Mouse (Mus musculus) kidney, postnatal 0 days (tissue): ENCODE data around the gene Prkca. TPM values are rescaled to one million over a fixed set of nuclear protein-coding genes. Genes with fewer than 3 reads are reported as not detected.
A peak's percentile ranks its signal among the peaks of the same experiment; 100 is the strongest.

Source experiments
- ATAC-seq: fragments of 200-750 bp; cut with Nextera tagmentation; replicated peaks from 2 replicates; pipeline ENCODE4 v1.8.0; 2017; ENCODE audit warnings: low read depth, moderate number of reproducible peaks, moderate TSS enrichment, moderate library complexity; ENCODE audit not compliant: low FRiP score
- DNase-seq: peaks from one replicate; pipeline ENCODE4 v3.0.0-alpha.2; 2016; ENCODE audit warnings: low spot score
- H3K27ac ChIP-seq: fragments of 300-500 bp; sonication (generic); 2 replicates; pipeline ENCODE4 v1.5.1; 2014; ENCODE audit warnings: mild to moderate bottlenecking
- H3K27me3 ChIP-seq: fragments of 300-500 bp; sonication (generic); 2 replicates; pipeline ENCODE4 v1.6.1; 2014; ENCODE audit warnings: low read length, mixed read lengths; ENCODE audit not compliant: insufficient read depth
- H3K36me3 ChIP-seq: fragments of 300-500 bp; sonication (generic); 2 replicates; pipeline ENCODE4 v1.6.1; 2014; ENCODE audit warnings: low read length, mixed read lengths; ENCODE audit not compliant: insufficient read depth
- H3K4me1 ChIP-seq: fragments of 300-500 bp; sonication (generic); replicated peaks from 2 replicates; pipeline ENCODE4 v1.6.1; 2014; ENCODE audit warnings: antibody characterized with exemption, low read length, mixed read lengths; ENCODE audit not compliant: insufficient read depth
- H3K4me2 ChIP-seq: fragments of 300-500 bp; sonication (generic); 2 replicates; pipeline ENCODE4 v1.6.1; 2014; ENCODE audit warnings: mild to moderate bottlenecking, low read length, moderate library complexity, mixed read lengths
- H3K4me3 ChIP-seq: fragments of 300-500 bp; sonication (generic); replicated peaks from 2 replicates; pipeline ENCODE4 v1.5.1; 2014; ENCODE audit warnings: low read depth, low read length
- H3K9ac ChIP-seq: fragments of 300-500 bp; sonication (generic); 2 replicates; pipeline ENCODE4 v1.6.1; 2014; ENCODE audit warnings: low read depth, low read length
- H3K9me3 ChIP-seq: fragments of 300-500 bp; sonication (generic); replicated peaks from 2 replicates; pipeline ENCODE4 v1.6.1; 2016; ENCODE audit warnings: low read length, inconsistent platforms, mixed read lengths
- CTCF ChIP-seq: IDR thresholded peaks from 2 replicates; pipeline ENCODE4 v1.5.1; 2016; ENCODE audit warnings: antibody characterized with exemption, low read depth, mild to moderate bottlenecking, moderate library complexity
- WGBS: fragments of 180-500 bp; shearing (Covaris S2); extraction: QIAGEN DNeasy Blood & Tissue Kit; methylation state at CpG from one replicate; pipeline ENCODE4 v1.1.7; 2014; 5-methylcytosine and 5-hydroxymethylcytosine counted together
- polyA plus RNA-seq: library from polyadenylated mRNA; unstranded; fragments of >200 nt; fragmentation: Nextera tagmentation; extraction: Ambion mirVana; gene quantifications from 2 replicates; pipeline ENCODE4 v1.2.1, GENCODE M21; 2015

Gene Prkca
- polyA plus RNA-seq, 1 experiment from 2014 or later: 9.3 TPM

DNA sequence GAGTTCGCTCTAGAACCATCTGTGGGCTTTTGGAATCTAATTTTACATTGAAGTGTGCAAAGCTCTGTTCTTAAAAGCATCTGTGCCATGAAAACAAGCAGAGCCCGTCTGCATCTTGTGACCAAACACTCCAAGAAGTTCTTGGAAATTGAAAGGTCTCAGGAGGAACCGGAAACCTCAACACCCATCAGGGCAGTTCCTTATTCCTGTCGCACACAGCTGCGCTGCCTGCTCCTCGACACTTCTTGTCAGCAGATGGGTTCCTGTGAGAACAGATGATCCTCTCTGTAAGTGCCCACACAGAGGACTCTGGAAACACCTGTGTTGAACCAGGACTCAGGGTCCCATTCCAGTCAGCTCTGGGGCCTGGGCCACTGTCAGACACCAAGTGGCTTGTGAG, 120.6 kb downstream of the Prkca start:
- Histone ChIP-seq H3K4me2 (no peak overlapping the region), H3K9ac (no peak overlapping the region), H3K27ac (no peak overlapping the region), H3K36me3 (no peaks in the 10 kb centered on the region), H3K9me3 (no peaks in the 10 kb centered on the region), H3K27me3 (no peaks in the 10 kb centered on the region), H3K4me1 (peaks cover 20% of the 10 kb centered on the region), H3K4me3 (no peak overlapping the region)
- DNase-seq (no peak), ATAC-seq (no peak)
- no peak for TF ChIP-seq CTCF
- WGBS: 81% methylated on average over 6 of the region's 6 CpGs

DNA sequence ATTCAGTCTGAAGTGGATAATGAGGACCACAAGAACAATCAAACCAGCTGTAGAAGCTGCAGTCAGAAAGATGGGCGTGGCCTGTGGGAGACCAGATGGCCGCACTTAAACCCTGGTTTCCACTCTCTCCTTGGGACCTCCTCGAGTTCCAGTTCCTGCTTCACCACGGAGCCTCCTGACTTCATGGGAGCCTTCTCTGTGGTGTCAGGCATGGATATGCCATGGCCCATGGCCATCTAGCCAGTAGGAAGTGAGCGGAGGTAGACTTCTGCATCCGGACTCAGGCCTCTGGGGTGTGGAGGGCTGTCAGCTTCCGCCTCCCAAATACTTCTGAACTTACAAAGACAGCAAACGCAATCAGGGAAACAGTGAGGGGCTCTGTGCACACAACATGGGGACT, 121.1 kb downstream of the Prkca start:
- Histone ChIP-seq H3K9me3 (no peaks in the 10 kb centered on the region), H3K36me3 (no peaks in the 10 kb centered on the region), H3K27me3 (no peaks in the 10 kb centered on the region), H3K9ac (no peak overlapping the region), H3K4me3 (no peak overlapping the region), H3K4me1 (peaks cover 20% of the 10 kb centered on the region), H3K27ac (no peak overlapping the region), H3K4me2 (no peak overlapping the region)
- TF ChIP-seq CTCF: no peak
- WGBS: 77% methylated on average over 8 of the region's 8 CpGs
- ATAC-seq (no peak), DNase-seq (no peak)

DNA sequence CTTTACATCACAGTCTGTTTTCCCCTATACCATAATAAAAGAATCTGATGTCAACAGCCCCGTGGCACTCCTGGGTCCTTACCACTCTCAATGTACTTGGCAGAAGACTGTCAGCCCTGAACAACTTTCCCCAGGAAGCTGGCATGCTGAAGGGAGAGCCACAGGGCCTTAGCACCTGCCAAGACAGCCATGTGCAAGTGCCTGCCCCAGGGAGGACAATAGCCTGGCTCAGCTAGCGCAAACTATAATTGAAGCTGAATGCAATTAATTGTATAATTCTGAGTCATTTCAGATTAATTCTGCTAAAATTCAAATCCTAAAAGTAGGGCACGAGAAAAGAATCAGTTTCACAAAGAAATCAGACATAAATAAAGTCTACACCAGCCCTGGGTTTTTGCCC, 121.7 kb downstream of the Prkca start:
- Histone ChIP-seq H3K4me1 (peaks cover 22% of the 10 kb centered on the region), H3K9me3 (no peaks in the 10 kb centered on the region), H3K9ac (no peak overlapping the region), H3K36me3 (no peaks in the 10 kb centered on the region), H3K4me2 (no peak overlapping the region), H3K27ac (no peak overlapping the region), H3K4me3 (no peak overlapping the region), H3K27me3 (no peaks in the 10 kb centered on the region)
- no peak for DNase-seq
- WGBS: 90% methylated on average over 3 of the region's 3 CpGs
- TF ChIP-seq CTCF: no peak
- no peak for ATAC-seq

DNA sequence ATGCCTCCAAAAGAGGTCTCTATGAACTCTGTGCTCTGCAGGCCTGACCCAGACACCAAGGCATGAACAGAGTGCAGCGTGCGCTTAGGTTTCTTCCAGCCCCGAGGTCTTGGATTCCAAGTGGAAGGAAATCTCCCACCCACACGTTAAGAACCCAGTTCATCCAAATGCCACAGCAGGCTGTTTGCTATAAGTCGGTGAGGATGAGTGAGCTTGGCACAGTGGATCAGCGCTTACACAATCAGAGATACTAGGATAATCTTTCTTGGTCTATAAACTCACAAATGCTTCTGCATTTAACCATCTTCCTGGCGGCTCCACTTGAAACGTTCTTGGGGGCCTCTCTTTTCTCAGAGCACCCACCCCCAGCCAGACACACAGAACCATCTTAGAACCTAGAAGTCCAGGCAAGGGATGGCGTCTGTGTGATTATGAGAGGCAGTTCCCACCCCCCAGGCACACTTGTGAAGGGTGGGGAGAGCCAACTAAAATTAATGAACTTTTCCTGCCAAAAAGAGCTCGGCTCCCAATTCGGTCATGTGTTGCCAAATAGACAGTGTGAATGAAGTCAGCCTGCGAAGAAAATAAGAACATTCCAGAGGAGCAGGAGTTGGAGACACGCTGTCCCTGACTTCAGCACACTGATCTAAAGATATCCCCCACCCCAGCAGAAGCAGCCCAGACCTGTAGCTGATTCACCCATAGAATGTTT, 122.4 kb downstream of the Prkca start:
- peak; percentile 55 for DNase-seq

DNA sequence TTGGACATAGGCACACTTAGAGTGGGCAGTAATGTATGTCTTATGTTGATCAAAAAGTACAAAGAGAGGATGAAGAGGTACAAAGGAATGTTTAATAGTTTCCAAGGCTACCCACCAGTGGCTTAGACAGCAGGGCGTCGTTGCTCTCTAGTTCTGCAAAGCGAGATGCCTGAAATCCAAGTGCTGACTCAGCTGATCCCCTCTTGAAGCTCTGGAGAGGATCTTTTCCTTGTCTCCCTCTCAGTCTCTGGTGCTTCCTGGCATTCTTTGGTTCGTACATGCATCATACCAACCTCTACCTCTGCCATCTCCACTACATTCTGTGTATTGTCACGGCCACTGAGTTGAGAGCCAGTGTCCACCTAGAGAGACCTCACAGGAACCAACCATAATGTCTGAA, 123.1 kb downstream of the Prkca start:
- DNase-seq (no peak), ATAC-seq (no peak)
- no peak for TF ChIP-seq CTCF
- WGBS: 89% methylated on average over 5 of the region's 5 CpGs
- Histone ChIP-seq H3K4me2 (no peak overlapping the region), H3K36me3 (no peaks in the 10 kb centered on the region), H3K27me3 (no peaks in the 10 kb centered on the region), H3K4me1 (peaks cover 32% of the 10 kb centered on the region), H3K27ac (no peak overlapping the region), H3K9me3 (no peaks in the 10 kb centered on the region), H3K9ac (no peak overlapping the region), H3K4me3 (no peak overlapping the region)

More for the DNA sequence above, 122.4 kb downstream of the Prkca start:
- ATAC-seq: no peak
- H3K9ac ChIP-seq: no peak overlapping the region
- H3K4me2 ChIP-seq: no peak overlapping the region
- H3K9me3 ChIP-seq: no peaks in the 10 kb centered on the region
- TF ChIP-seq CTCF: no peak
- 60% methylated on average over 13 of the region's 13 CpGs for WGBS
- H3K36me3 ChIP-seq: no peaks in the 10 kb centered on the region
- H3K27ac ChIP-seq: no peak overlapping the region
- no peaks in the 10 kb centered on the region for H3K27me3 ChIP-seq
- H3K4me3 ChIP-seq: no peak overlapping the region
- H3K4me1 ChIP-seq: peaks cover 25% of the 10 kb centered on the region

DNA sequence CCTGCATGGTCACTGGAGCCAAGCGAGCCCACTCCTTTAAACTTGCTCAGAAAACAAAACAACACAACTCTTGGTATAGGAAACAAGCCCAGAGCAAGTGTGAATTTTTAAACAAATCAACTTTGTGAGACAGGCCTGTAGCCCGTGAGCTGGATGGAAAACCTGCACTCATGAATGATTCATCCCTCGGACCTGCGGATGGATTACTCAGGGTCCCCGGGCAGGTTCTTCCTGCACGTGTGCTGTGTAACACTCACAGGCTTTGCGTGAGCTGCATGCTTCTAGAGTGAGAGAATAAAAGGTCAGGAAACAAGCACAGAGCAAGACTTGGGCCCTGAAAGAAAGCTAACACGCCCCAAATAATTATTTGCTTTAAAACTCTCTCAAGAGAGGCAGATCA, 126.7 kb downstream of the Prkca start:
- Histone ChIP-seq H3K4me1 (peaks cover 26% of the 10 kb centered on the region), H3K4me2 (no peak overlapping the region), H3K27ac (peak overlapping the region; percentile 31; the same call in 1 of the 2 replicates), H3K9ac (no peak overlapping the region), H3K4me3 (no peak overlapping the region), H3K27me3 (no peaks in the 10 kb centered on the region), H3K36me3 (no peaks in the 10 kb centered on the region), H3K9me3 (no peaks in the 10 kb centered on the region)
- no peak for TF ChIP-seq CTCF
- ATAC-seq (no peak), DNase-seq (no peak)
- 55% methylated on average over 8 of the region's 8 CpGs for WGBS

DNA sequence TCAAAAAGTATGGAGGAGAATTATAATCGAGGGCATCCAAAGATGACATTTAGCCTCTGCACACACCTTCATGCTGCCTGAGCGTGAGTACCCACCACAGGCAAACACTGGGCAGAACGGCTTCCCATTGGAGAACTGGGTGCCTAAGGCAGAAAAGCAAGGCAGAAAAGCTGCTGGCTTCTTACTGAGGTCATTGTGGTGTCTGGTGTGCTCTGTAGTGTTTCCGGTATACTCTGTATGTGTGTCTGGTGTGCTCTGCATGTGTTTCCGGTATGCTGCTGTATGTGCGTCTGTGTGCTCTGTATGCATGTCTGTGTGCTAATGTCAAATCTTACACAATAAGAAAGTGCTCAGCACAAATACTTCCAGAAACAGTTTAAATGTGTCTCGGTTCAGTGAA, 127.7 kb downstream of the Prkca start:
- no peaks in the 10 kb centered on the region for H3K9me3 ChIP-seq
- H3K4me3 ChIP-seq: no peak overlapping the region
- ATAC-seq (no peak), DNase-seq (no peak)
- H3K36me3 ChIP-seq: no peaks in the 10 kb centered on the region
- no peak overlapping the region for H3K9ac ChIP-seq
- no peaks in the 10 kb centered on the region for H3K27me3 ChIP-seq
- peak overlapping the region; percentile 6; the same call in 1 of the 2 replicates for H3K27ac ChIP-seq
- TF ChIP-seq CTCF: no peak
- no peak overlapping the region for H3K4me2 ChIP-seq
- WGBS: 74% methylated on average over 7 of the region's 7 CpGs
- peaks cover 26% of the 10 kb centered on the region for H3K4me1 ChIP-seq
